Mouse (Mus musculus): ENCODE data around the gene Bad. TPM values are rescaled to one million over a fixed set of nuclear protein-coding genes. Genes with fewer than 3 reads are reported as not detected.

The Bad gene
- total RNA-seq, 2 experiments from 2014 or later = 14.5 to 19.4 TPM

Other genes starting within 250 kb of the Bad start
- gene Rps6ka4, start 101.2 kb upstream of the Bad start, total RNA-seq (2023) = 10 to 100 TPM; 31.2 to 32.4 TPM
- gene Ccdc88b, start 83.7 kb upstream of the Bad start, total RNA-seq (2023) = 10 to 100 TPM; 26.6 TPM
- 100 to 1,000 TPM; 148 to 164 TPM for gene Trmt112, start 32.2 kb upstream of the Bad start, total RNA-seq (2023)
- gene Prdx5, start 31.8 kb upstream of the Bad start, total RNA-seq (2023) = 10 to 100 TPM; 84.2 to 90.7 TPM
- 10 to 100 TPM; 61.0 to 65.8 TPM for gene Esrra, start 20.0 kb upstream of the Bad start, total RNA-seq (2023)
- not detected for gene Catsperz, start 16.5 kb upstream of the Bad start, total RNA-seq (2023)
- gene Kcnk4, start 7.3 kb upstream of the Bad start, total RNA-seq (2023) = not detected
- gene Gpr137, start 619 bp downstream of the Bad start, total RNA-seq (2023) = 10 to 100 TPM; 16.7 to 18.1 TPM
- 100 to 1,000 TPM in 1 of 2 experiments, 10 to 100 TPM in 1; 98.1 to 108 TPM for gene Ppp1r14b, start 33.1 kb downstream of the Bad start, total RNA-seq (2023)
- gene Plcb3, start 34.6 kb downstream of the Bad start, total RNA-seq (2023) = 10 to 100 TPM; 19.8 to 22.5 TPM
- gene Fkbp2, start 38.6 kb downstream of the Bad start, total RNA-seq (2023) = 10 to 100 TPM; 27.2 to 32.8 TPM
- 10 to 100 TPM; 14.8 to 22.4 TPM for gene Vegfb, start 45.8 kb downstream of the Bad start, total RNA-seq (2023)
- 10 to 100 TPM; 25.7 to 30.4 TPM for gene Dnajc4, start 50.7 kb downstream of the Bad start, total RNA-seq (2023)
- gene Nudt22, start 54.3 kb downstream of the Bad start, total RNA-seq (2023) = 1 to 10 TPM; 4.1 to 8.3 TPM
- gene Trpt1, start 54.3 kb downstream of the Bad start, total RNA-seq (2023) = 1 to 10 TPM; 5.0 to 6.1 TPM
- gene Fermt3, start 77.6 kb downstream of the Bad start, total RNA-seq (2023) = 100 to 1,000 TPM; 174 to 183 TPM
- gene Stip1, start 98.1 kb downstream of the Bad start, total RNA-seq (2023) = 100 to 1,000 TPM in 1 of 2 experiments, 10 to 100 TPM in 1; 85.8 to 161 TPM
- gene Macrod1, start 114.9 kb downstream of the Bad start, total RNA-seq (2023) = 1 to 10 TPM; 6.9 to 7.1 TPM
- gene Flrt1, start 163.9 kb downstream of the Bad start, total RNA-seq (2023) = under 1 TPM in 1 of 2 experiments, not detected in 1; 0.09 TPM

All from B cell, adult 67 days (primary cell).